Mouse (Mus musculus) kidney, embryonic 14.5 days (tissue): ENCODE results near the gene Erbb2. TPM values are rescaled to one million over a fixed set of nuclear protein-coding genes. Genes with fewer than 3 reads are reported as not detected.

Experiments
- ATAC-seq: fragments of 200-750 bp; cut with Nextera tagmentation; 2 replicates; pipeline ENCODE4 v1.8.0; 2017; ENCODE audit warnings: moderate number of reproducible peaks, mild to moderate bottlenecking, moderate TSS enrichment, moderate library complexity; ENCODE audit not compliant: low FRiP score, low TSS enrichment
- H3K27ac ChIP-seq: fragments of 300-500 bp; sonication (generic); 2 replicates; pipeline ENCODE4 v1.5.1; 2014; ENCODE audit warnings: low read depth, mild to moderate bottlenecking, low read length, moderate library complexity, mixed read lengths
- H3K27me3 ChIP-seq: fragments of 300-500 bp; sonication (generic); 2 replicates; pipeline ENCODE4 v1.6.1; 2014; ENCODE audit warnings: mild to moderate bottlenecking, low read length; ENCODE audit not compliant: control insufficient read depth, insufficient read depth
- H3K36me3 ChIP-seq: fragments of 300-500 bp; sonication (generic); 2 replicates; pipeline ENCODE4 v1.6.1; 2014; ENCODE audit warnings: low read length, mixed read lengths; ENCODE audit not compliant: control insufficient read depth, insufficient read depth
- H3K4me1 ChIP-seq: fragments of 300-500 bp; sonication (generic); 2 replicates; pipeline ENCODE4 v1.6.1; 2014; ENCODE audit warnings: low read length, mixed read lengths; ENCODE audit not compliant: control insufficient read depth, insufficient read depth
- H3K4me2 ChIP-seq: fragments of 300-500 bp; sonication (generic); replicated peaks from 2 replicates; pipeline ENCODE4 v1.6.1; 2014; ENCODE audit warnings: low read depth, mild to moderate bottlenecking, low read length
- H3K4me3 ChIP-seq: fragments of 300-500 bp; sonication (generic); 2 replicates; pipeline ENCODE4 v1.5.1; 2014; ENCODE audit warnings: mild to moderate bottlenecking, low read length
- H3K9ac ChIP-seq: fragments of 300-500 bp; sonication (generic); 2 replicates; pipeline ENCODE4 v1.6.1; 2014; ENCODE audit warnings: low read depth, mild to moderate bottlenecking, low read length, moderate library complexity
- H3K9me3 ChIP-seq: fragments of 300-500 bp; sonication (generic); 2 replicates; pipeline ENCODE4 v1.6.1; 2016; ENCODE audit warnings: low read length; ENCODE audit not compliant: control insufficient read depth
- WGBS: fragments of 180-500 bp; shearing (Covaris S2); extraction: QIAGEN DNeasy Blood & Tissue Kit; methylation state at CpG from one replicate; pipeline ENCODE4 v1.1.7; 2014; 5-methylcytosine and 5-hydroxymethylcytosine counted together
- polyA plus RNA-seq: library from polyadenylated mRNA; unstranded; fragments of >200 nt; fragmentation: Nextera tagmentation; extraction: Ambion mirVana; gene quantifications from 2 replicates; pipeline ENCODE4 v1.2.1, GENCODE M21; 2014

The Erbb2 gene
- polyA plus RNA-seq, 1 experiment from 2014 or later, result 54.1 TPM

DNA sequence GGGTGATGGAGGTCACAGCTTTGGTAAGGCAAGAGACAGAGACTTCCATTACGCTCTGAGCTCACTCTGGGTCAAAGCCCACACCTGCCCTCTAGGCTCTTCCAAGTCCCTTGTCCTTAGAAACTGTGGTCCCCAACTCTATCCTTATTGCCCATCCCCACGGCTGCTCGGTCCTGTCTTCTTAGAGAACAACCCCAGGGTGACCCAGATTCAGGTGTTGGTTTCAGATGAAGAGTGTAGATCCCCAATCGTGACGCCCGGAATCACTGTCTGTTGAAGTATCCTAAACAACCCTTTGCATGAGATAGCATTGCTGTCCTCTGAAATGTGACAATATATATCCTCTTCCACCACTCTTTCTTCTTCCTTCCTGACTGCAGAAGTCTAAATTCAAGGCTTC lies 50.0 kb downstream of the Erbb2 start:
- Histone ChIP-seq H3K9me3 (no peaks in the 10 kb centered on the region), H3K9ac (no peak overlapping the region), H3K4me1 (0 out of 2 replicates have a peak, but pooled peaks cover 7% of the 10 kb centered on the region), H3K27ac (no peak overlapping the region), H3K36me3 (no peaks in the 10 kb centered on the region), H3K4me3 (no peak overlapping the region), H3K4me2 (no peak overlapping the region), H3K27me3 (peaks cover 27% of the 10 kb centered on the region)
- ATAC-seq, result no peak
- WGBS, result 96% methylated on average over 6 of the region's 6 CpGs

DNA sequence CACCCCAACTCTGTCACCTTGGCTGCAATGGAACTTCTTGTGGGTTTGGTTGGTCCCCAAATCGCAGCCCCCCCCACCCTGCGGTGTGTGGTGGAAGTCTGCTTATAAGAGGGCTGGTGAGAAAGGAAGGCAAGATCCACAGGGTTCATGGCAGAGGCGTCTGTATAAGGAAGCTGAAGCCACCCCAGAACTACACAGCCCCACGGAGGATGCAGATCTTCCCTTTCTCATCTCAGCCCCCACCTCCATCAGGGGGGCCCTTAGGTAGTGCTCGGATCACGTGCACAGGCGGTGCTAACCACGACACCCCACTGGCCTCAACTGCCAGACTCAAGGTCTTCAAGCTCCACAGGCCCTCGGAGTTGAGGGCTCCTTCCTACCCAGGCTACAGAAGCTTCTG lies 51.6 kb downstream of the Erbb2 start:
- no peak overlapping the region for H3K27ac ChIP-seq
- H3K9me3 ChIP-seq, result no peaks in the 10 kb centered on the region
- H3K4me3 ChIP-seq, result no peak overlapping the region
- H3K27me3 ChIP-seq, result peaks cover 15% of the 10 kb centered on the region
- ATAC-seq, result no peak
- H3K36me3 ChIP-seq, result no peaks in the 10 kb centered on the region
- no peak overlapping the region for H3K4me2 ChIP-seq
- H3K4me1 ChIP-seq, result no peaks in the 10 kb centered on the region
- H3K9ac ChIP-seq, result no peak overlapping the region
- 84% methylated on average over 9 of the region's 9 CpGs for WGBS

DNA sequence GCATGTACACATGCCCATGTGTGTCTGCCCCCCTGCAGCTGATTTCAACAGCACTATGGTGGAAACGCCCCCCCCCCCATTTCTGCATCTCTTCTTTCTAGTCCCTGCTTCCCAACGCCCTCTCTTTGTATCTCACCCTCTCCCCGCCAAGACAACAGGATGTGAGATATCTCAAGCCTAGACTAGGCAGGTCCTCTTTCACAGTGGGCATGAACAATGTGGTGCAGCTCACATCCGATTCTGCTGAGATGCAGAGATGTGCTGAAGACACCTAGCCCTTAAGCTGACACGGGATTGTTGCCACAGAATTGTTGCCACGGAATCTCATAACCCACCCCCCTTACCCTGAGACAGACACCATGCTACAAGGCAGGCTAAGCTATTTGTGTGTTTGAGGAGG lies 52.2 kb downstream of the Erbb2 start:
- Histone ChIP-seq H3K9ac (no peak overlapping the region), H3K27me3 (peaks cover 9% of the 10 kb centered on the region), H3K4me3 (no peak overlapping the region), H3K4me2 (no peak overlapping the region), H3K9me3 (no peaks in the 10 kb centered on the region), H3K36me3 (no peaks in the 10 kb centered on the region), H3K27ac (no peak overlapping the region), H3K4me1 (0 out of 2 replicates have a peak, but pooled peaks cover 2% of the 10 kb centered on the region)
- ATAC-seq, result no peak
- WGBS, result 80% methylated on average over 6 of the region's 6 CpGs

DNA sequence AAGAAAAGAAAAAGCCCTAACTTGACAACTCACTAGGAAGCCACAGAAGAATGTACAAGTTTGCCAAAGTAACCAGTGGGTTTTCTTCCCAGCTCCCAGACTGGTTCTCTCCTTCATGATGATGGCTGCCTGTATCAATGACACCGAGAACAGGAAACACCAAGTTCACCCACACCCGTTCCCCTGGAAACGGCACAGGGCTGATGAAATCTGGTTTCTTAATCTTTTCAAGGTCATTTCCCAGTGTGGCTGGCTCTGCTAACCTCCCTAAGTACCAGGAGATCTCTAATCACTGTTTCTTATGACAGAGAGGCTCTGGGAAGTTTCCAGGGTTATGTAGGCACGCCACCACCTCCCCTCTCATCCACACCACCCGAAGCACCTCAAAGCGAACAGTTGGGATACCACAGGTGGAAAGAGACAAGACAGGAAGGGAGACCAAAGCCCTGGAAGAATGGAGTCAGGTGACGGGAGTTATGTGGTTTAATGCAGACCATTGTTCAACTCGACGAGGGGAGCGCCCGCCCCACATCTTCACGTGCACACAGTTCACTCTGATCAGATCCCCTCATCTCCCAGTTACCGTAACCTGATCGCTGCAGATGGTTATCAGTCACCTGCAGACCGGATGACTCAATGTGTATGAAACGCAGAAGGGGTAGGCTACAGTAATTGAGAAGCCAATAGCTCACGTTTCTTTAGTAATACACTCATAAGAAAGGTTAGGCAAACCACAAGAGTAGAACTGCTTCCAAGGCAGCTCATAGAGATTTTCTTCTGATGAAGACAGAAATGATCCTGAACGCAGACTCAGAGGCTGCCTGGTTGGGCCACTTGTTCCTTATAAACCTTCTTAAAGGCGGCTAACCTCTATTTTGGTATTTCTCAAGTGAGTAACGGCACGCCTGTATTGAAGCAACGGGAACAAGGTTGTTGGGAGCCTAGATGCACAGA lies 57.8 kb downstream of the Erbb2 start:
- H3K4me3 ChIP-seq, result no peak overlapping the region
- ATAC-seq, result peak; percentile 59; the same call in 1 of the 2 replicates

DNA sequence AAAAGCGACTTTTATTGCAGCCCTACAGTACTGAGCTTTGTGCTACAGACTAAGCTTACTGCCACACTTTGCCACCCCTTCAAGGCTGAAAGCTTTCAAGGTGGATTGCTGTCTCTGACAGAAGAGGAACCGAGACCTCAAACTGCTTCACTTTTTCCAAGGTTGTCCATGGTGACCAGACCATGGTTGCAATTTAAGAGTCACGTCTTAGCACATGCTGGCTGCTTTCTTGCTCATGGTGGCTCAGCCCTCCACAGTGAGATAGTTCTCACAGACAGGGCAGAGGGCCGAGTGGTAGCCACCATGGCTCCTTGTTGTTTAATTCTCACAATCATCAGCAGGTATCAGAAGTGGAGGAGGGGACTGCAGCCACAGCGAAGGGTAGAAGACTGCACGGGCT lies 58.5 kb downstream of the Erbb2 start:
- Histone ChIP-seq H3K36me3 (no peaks in the 10 kb centered on the region), H3K4me2 (no peak overlapping the region), H3K27me3 (no peaks in the 10 kb centered on the region), H3K9me3 (no peaks in the 10 kb centered on the region), H3K9ac (no peak overlapping the region), H3K4me1 (0 out of 2 replicates have a peak, but pooled peaks cover 5% of the 10 kb centered on the region), H3K4me3 (no peak overlapping the region), H3K27ac (peak overlapping the region; percentile 79)
- 66% methylated on average over 6 of the region's 6 CpGs for WGBS
- ATAC-seq, result no peak

More for the DNA sequence above, 57.8 kb downstream of the Erbb2 start:
- 48% methylated on average over 22 of the region's 22 CpGs for WGBS
- H3K9ac ChIP-seq, result 0 out of 2 replicates have a peak overlapping the region, but pooled peaks have one; percentile 7
- no peak overlapping the region for H3K4me2 ChIP-seq
- 0 out of 2 replicates have a peak, but pooled peaks cover 5% of the 10 kb centered on the region for H3K4me1 ChIP-seq
- H3K27ac ChIP-seq, result peak overlapping the region; percentile 79
- no peaks in the 10 kb centered on the region for H3K9me3 ChIP-seq
- no peaks in the 10 kb centered on the region for H3K36me3 ChIP-seq
- no peaks in the 10 kb centered on the region for H3K27me3 ChIP-seq

DNA sequence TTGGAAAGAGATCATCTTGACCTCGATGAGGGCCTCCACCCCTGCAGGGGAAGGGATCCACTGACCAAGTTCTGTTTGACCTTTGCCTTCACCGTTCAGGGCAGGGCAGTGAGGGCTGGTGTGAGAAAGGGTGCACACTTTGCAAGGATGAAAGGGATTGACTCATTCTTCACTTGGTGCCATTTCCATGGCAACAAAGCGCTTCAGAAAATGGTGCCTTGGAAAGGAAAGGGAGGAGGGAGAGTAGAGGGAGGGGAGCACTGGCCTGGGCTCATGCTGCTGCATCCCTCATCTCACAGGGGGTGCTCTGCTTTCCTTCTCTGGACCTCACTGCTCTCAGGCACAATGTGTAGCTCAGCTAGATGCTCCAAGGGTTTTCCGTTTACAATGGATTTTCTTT lies 60.4 kb downstream of the Erbb2 start:
- no peak overlapping the region for H3K4me2 ChIP-seq
- H3K9me3 ChIP-seq, result no peaks in the 10 kb centered on the region
- H3K27me3 ChIP-seq, result no peaks in the 10 kb centered on the region
- 60% methylated on average over 4 of the region's 4 CpGs for WGBS
- no peak overlapping the region for H3K27ac ChIP-seq
- 0 out of 2 replicates have a peak, but pooled peaks have one; percentile 35 for ATAC-seq
- H3K36me3 ChIP-seq, result no peaks in the 10 kb centered on the region
- H3K9ac ChIP-seq, result no peak overlapping the region
- H3K4me3 ChIP-seq, result no peak overlapping the region
- H3K4me1 ChIP-seq, result 0 out of 2 replicates have a peak, but pooled peaks cover 5% of the 10 kb centered on the region

DNA sequence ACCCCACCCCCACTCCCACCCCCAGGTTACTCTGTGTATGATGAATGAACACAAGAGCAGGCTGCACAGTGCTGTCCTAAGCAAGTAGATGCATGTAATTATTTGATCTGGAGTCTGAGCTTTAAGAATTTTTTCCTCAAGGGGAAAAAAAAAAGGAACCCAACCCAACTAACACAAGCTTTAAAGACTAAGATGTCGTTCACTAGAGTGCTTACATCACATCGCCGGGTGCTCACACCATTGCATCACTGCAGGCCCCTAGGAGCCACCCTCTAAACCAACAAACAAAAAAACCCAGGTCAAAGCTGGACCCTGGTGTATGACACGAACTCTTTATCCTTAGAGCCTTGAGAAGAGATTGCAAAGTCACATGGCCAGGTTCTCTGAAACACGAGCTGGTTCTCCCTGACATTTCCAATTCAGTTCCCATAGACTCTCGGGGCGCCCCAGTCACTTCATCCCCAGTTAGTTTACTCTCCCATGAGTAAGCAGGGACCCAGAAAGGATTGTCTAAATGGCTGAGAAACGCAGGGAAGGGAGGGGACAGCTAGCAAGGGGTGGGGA lies 61.7 kb downstream of the Erbb2 start:
- WGBS, result 53% methylated on average over 8 of the region's 8 CpGs
- Histone ChIP-seq H3K36me3 (no peaks in the 10 kb centered on the region), H3K27ac (no peak overlapping the region), H3K4me3 (no peak overlapping the region), H3K9me3 (no peaks in the 10 kb centered on the region), H3K9ac (no peak overlapping the region), H3K27me3 (no peaks in the 10 kb centered on the region), H3K4me1 (0 out of 2 replicates have a peak, but pooled peaks cover 5% of the 10 kb centered on the region), H3K4me2 (no peak overlapping the region)
- no peak for ATAC-seq

DNA sequence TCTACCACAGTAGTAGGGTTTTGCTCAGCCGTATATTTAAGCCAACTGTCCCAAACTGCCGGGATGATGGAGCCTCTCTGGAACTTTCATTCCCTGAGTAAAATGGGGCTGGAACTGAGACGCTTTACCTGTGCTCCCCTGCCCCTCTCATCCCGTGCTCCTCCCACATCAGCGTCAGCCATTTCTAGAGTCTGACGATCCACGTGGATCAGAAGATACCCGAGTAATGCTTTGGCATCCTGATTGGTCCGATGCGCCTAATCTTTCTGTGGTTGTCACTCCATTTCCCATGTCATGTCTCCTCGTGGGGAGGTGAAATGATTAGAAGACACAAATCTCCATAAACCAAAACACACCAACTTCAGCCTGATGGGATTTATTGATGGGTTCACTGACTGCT lies 62.7 kb downstream of the Erbb2 start:
- Histone ChIP-seq H3K4me3 (no peak overlapping the region), H3K36me3 (no peaks in the 10 kb centered on the region), H3K4me2 (no peak overlapping the region), H3K27me3 (no peaks in the 10 kb centered on the region), H3K4me1 (no peaks in the 10 kb centered on the region), H3K9me3 (no peaks in the 10 kb centered on the region), H3K9ac (no peak overlapping the region), H3K27ac (no peak overlapping the region)
- WGBS, result 86% methylated on average over 11 of the region's 11 CpGs
- no peak for ATAC-seq
